Mouse (Mus musculus) cortical plate, adult 2 months (tissue): ENCODE results near the gene Ptprg. TPM values are rescaled to one million over a fixed set of nuclear protein-coding genes. Genes with fewer than 3 reads are reported as not detected.

Source experiments
- H3K27ac ChIP-seq: fragments of 200-500 bp; 2 replicates; pipeline ENCODE4 v1.5.1; 2012; ENCODE audit warnings: low read length, control low read depth, inconsistent platforms; ENCODE audit not compliant: insufficient read depth
- H3K4me1 ChIP-seq: fragments of 200-500 bp; 2 replicates; pipeline ENCODE4 v1.6.1; 2011; ENCODE audit warnings: low read length; ENCODE audit not compliant: control insufficient read depth, insufficient read depth
- H3K4me3 ChIP-seq: fragments of 200-500 bp; 2 replicates; pipeline ENCODE4 v1.5.1; 2011; ENCODE audit warnings: mild to moderate bottlenecking, low read length, control low read depth; ENCODE audit not compliant: insufficient read depth
- CTCF ChIP-seq: fragments of 200-500 bp; IDR thresholded peaks from 2 replicates; pipeline ENCODE4 v1.5.1; 2011; ENCODE audit warnings: mild to moderate bottlenecking, control low read depth, low read length; ENCODE audit not compliant: insufficient read depth; ENCODE audit errors: extremely low read depth
- POLR2A ChIP-seq: fragments of 200-500 bp; IDR thresholded peaks from 2 replicates; pipeline ENCODE4 v1.6.1; 2011; ENCODE audit warnings: mild to moderate bottlenecking, low read length, control low read depth; ENCODE audit not compliant: insufficient read depth; ENCODE audit errors: extremely low read depth
- polyA plus RNA-seq: library from polyadenylated mRNA; depleted of rRNA; stranded (reverse); fragments of >200 nt; gene quantifications from 2 replicates; pipeline ENCODE4 v1.2.3, GENCODE M21; 2012

The Ptprg gene
- polyA plus RNA-seq, 1 experiment = 27.9 TPM

- no peak for TF ChIP-seq POLR2A
- TF ChIP-seq CTCF = no peak
- Histone ChIP-seq H3K4me1 (no peaks in the 10 kb centered on the region; the same call in 1 of the 2 replicates), H3K4me3 (no peak overlapping the region), H3K27ac (no peak overlapping the region)
Measured at GRCm38 (mm10) chr14:11670847-11671246, 117.5 kb downstream of the Ptprg start.

- no peak overlapping the region for H3K4me3 ChIP-seq
- no peak overlapping the region for H3K27ac ChIP-seq
- no peaks in the 10 kb centered on the region; the same call in none of the 2 replicates for H3K4me1 ChIP-seq
- TF ChIP-seq POLR2A = no peak
- TF ChIP-seq CTCF = no peak
Measured at GRCm38 (mm10) chr14:11672981-11673547, 119.7 kb downstream of the Ptprg start.

- Histone ChIP-seq H3K27ac (no peak overlapping the region), H3K4me3 (no peak overlapping the region), H3K4me1 (peaks cover 2% of the 10 kb centered on the region)
- no peak for TF ChIP-seq CTCF
- no peak for TF ChIP-seq POLR2A
Measured at GRCm38 (mm10) chr14:11678201-11678600, 124.9 kb downstream of the Ptprg start.

- TF ChIP-seq CTCF (no peak), POLR2A (no peak)
- peaks cover 5% of the 10 kb centered on the region for H3K4me1 ChIP-seq
Measured at GRCm38 (mm10) chr14:11679741-11680140, 126.4 kb downstream of the Ptprg start.

GRCm38 (mm10) chr14:11680621-11681020 lies 127.3 kb downstream of the Ptprg start:
- no peak overlapping the region for H3K27ac ChIP-seq
- TF ChIP-seq CTCF (no peak), POLR2A (no peak)
- no peak overlapping the region for H3K4me3 ChIP-seq
- H3K4me1 ChIP-seq = peaks cover 5% of the 10 kb centered on the region

More at GRCm38 (mm10) chr14:11679741-11680140, 126.4 kb downstream of the Ptprg start:
- Histone ChIP-seq H3K27ac (no peak overlapping the region), H3K4me3 (no peak overlapping the region)

- Histone ChIP-seq H3K4me3 (no peak overlapping the region), H3K4me1 (peaks cover 6% of the 10 kb centered on the region), H3K27ac (no peak overlapping the region)
- TF ChIP-seq POLR2A (no peak), CTCF (no peak)
Measured at GRCm38 (mm10) chr14:11682441-11682840, 129.1 kb downstream of the Ptprg start.

- Histone ChIP-seq H3K27ac (no peak overlapping the region), H3K4me1 (peaks cover 6% of the 10 kb centered on the region), H3K4me3 (no peak overlapping the region)
- TF ChIP-seq CTCF (no peak), POLR2A (no peak)
Measured at GRCm38 (mm10) chr14:11683386-11684081, 130.2 kb downstream of the Ptprg start.

GRCm38 (mm10) chr14:11684104-11684503 lies 130.8 kb downstream of the Ptprg start:
- Histone ChIP-seq H3K4me1 (peaks cover 9% of the 10 kb centered on the region), H3K4me3 (no peak overlapping the region), H3K27ac (no peak overlapping the region)
- TF ChIP-seq POLR2A (no peak), CTCF (no peak)

- TF ChIP-seq POLR2A (no peak), CTCF (no peak)
- H3K27ac ChIP-seq = no peak overlapping the region
- H3K4me3 ChIP-seq = no peak overlapping the region
- H3K4me1 ChIP-seq = peaks cover 7% of the 10 kb centered on the region; the same call in 1 of the 2 replicates
Measured at GRCm38 (mm10) chr14:11687541-11687940, 134.2 kb downstream of the Ptprg start.

- TF ChIP-seq CTCF (no peak), POLR2A (no peak)
- H3K4me3 ChIP-seq = no peak overlapping the region
- H3K27ac ChIP-seq = no peak overlapping the region
- H3K4me1 ChIP-seq = peaks cover 7% of the 10 kb centered on the region; the same call in 1 of the 2 replicates
Measured at GRCm38 (mm10) chr14:11688142-11688541, 134.8 kb downstream of the Ptprg start.
